Comparison of ENCODE assay signal across 10 mouse cellular contexts in the genomic region with DNA sequence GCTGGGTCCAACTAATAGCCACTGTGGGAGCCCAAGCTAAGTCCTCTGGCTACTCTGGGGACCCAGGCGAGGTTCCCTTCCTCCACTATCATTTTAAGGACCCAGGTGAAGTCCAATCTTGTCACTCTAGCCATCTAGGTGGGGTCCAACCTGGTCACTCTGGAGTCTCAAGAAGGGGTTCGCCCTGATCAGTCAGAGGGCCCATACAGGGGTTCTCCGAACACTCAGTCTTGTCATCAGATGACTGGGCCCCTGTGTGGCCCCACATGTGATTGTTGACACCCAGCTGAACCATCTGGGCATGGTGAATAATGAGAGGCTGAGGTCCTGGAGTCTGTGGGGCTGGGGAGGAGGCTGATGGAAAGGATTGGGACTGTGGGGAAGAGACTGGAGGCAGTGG. TPM values are rescaled to one million over a fixed set of nuclear protein-coding genes. Genes with fewer than 3 reads are reported as not detected.
DNase-seq lines count a peak whose midpoint lies in the region; ATAC-seq lines count a peak whose summit lies in the region.
"Had no signal": no experiment of that assay in that cellular context is flagged by ENCODE, and none has a peak within 500 bp of the region (broad histone marks: within the 10 kb centered on the region; RNA-seq: fewer than 3 reads in every experiment).

No protein-coding gene starts in this region.

- H3K4me1 ChIP-seq in kidney, embryonic 14.5 days (ENCODE audit: control insufficient read depth, insufficient read depth, low read length), result no peaks in the 10 kb centered on the region
- peaks cover 7% of the 10 kb centered on the region for H3K4me1 ChIP-seq in embryonic facial prominence, embryonic 10.5 days
- no peaks in the 10 kb centered on the region; the same call in 1 of the 2 replicates for H3K4me1 ChIP-seq in hindbrain, embryonic 14.5 days (replicated peaks; ENCODE audit: control insufficient read depth, insufficient read depth, low read length)
- peaks cover 7% of the 10 kb centered on the region; the same call in 1 of the 2 replicates for H3K4me1 ChIP-seq in midbrain, embryonic 14.5 days (ENCODE audit: control insufficient read depth, insufficient read depth, low read length)

- peak overlapping the region; percentile 38; the same call in 1 of the 2 replicates for H3K4me3 ChIP-seq in kidney, embryonic 14.5 days (ENCODE audit: low read length)
- peak overlapping the region; percentile 58 for H3K4me3 ChIP-seq in embryonic facial prominence, embryonic 10.5 days
- H3K4me3 ChIP-seq in hindbrain, embryonic 14.5 days (replicated peaks; ENCODE audit: low read length), result peak overlapping the region; percentile 29
- H3K4me3 ChIP-seq in midbrain, embryonic 14.5 days (replicated peaks; ENCODE audit: low read depth, low read length), result peak overlapping the region; percentile 41

- peaks cover 13% of the 10 kb centered on the region; the same call in 1 of the 2 replicates for H3K36me3 ChIP-seq in kidney, embryonic 14.5 days (ENCODE audit: control insufficient read depth, insufficient read depth, low read length)
- H3K36me3 ChIP-seq in embryonic facial prominence, embryonic 10.5 days (replicated peaks), result peaks cover 31% of the 10 kb centered on the region
- peaks cover 8% of the 10 kb centered on the region for H3K36me3 ChIP-seq in hindbrain, embryonic 14.5 days (replicated peaks; ENCODE audit: control insufficient read depth, insufficient read depth)
- H3K36me3 ChIP-seq in midbrain, embryonic 14.5 days (ENCODE audit: control insufficient read depth, insufficient read depth, low read length), result peaks cover 7% of the 10 kb centered on the region

- H3K4me2 ChIP-seq in kidney, embryonic 14.5 days (replicated peaks; ENCODE audit: low read depth, low read length), result peak overlapping the region; percentile 67
- H3K4me2 ChIP-seq in hindbrain, embryonic 14.5 days (replicated peaks), result peak overlapping the region; percentile 56
- H3K4me2 ChIP-seq in midbrain, embryonic 14.5 days (ENCODE audit: low read length), result peak overlapping the region; percentile 83

- no peaks in the 10 kb centered on the region for H3K9me3 ChIP-seq in kidney, embryonic 14.5 days (ENCODE audit: control insufficient read depth, low read length)
- no peaks in the 10 kb centered on the region for H3K9me3 ChIP-seq in embryonic facial prominence, embryonic 10.5 days
- H3K9me3 ChIP-seq in hindbrain, embryonic 14.5 days (ENCODE audit: control insufficient read depth, low read length), result no peaks in the 10 kb centered on the region
- no peaks in the 10 kb centered on the region for H3K9me3 ChIP-seq in midbrain, embryonic 14.5 days (ENCODE audit: control insufficient read depth, low read length)
- H3K9me3 ChIP-seq: G1E had no signal

- ATAC-seq in kidney, embryonic 14.5 days (ENCODE audit: low FRiP score, low TSS enrichment), result peak; percentile 1; the same call in 1 of the 2 replicates
- peak; percentile 38; the same call in 1 of the 2 replicates for ATAC-seq in hindbrain, embryonic 14.5 days (ENCODE audit: low FRiP score)
- ATAC-seq in midbrain, embryonic 14.5 days (ENCODE audit: low FRiP score, low TSS enrichment), result peak; percentile 12; the same call in 1 of the 2 replicates

- H3K27me3 ChIP-seq in kidney, embryonic 14.5 days (ENCODE audit: control insufficient read depth, insufficient read depth, low read length), result no peaks in the 10 kb centered on the region
- H3K27me3 ChIP-seq in embryonic facial prominence, embryonic 10.5 days (replicated peaks; ENCODE audit: low read depth, poor library complexity, severe bottlenecking), result no peaks in the 10 kb centered on the region
- no peaks in the 10 kb centered on the region for H3K27me3 ChIP-seq in hindbrain, embryonic 14.5 days (ENCODE audit: control insufficient read depth, insufficient read depth, low read length)
- H3K27me3 ChIP-seq in midbrain, embryonic 14.5 days (ENCODE audit: control insufficient read depth, insufficient read depth, low read length), result no peaks in the 10 kb centered on the region

- 77% methylated on average over 3 of the region's 3 CpGs for WGBS in kidney, embryonic 14.5 days
- 76% methylated on average over 3 of the region's 3 CpGs for WGBS in embryonic facial prominence, embryonic 10.5 days
- 67% methylated on average over 3 of the region's 3 CpGs for WGBS in hindbrain, embryonic 14.5 days
- WGBS in midbrain, embryonic 14.5 days, result 76% methylated on average over 3 of the region's 3 CpGs

- H3K9ac ChIP-seq in kidney, embryonic 14.5 days (ENCODE audit: low read depth, low read length), result peak overlapping the region; percentile 59; the same call in 1 of the 2 replicates
- peak overlapping the region; percentile 49 for H3K9ac ChIP-seq in hindbrain, embryonic 14.5 days
- H3K9ac ChIP-seq in midbrain, embryonic 14.5 days (replicated peaks; ENCODE audit: low read length), result no peak overlapping the region; the same call in 1 of the 2 replicates

- DNase-seq in kidney, adult 18-20 months, result no peak
- no peak for DNase-seq in embryonic facial prominence, embryonic 10.5 days (ENCODE audit: low spot score)
- DNase-seq in hindbrain, embryonic 14.5 days (ENCODE audit: low spot score), result no peak
- DNase-seq in midbrain, embryonic 14.5 days, result no peak
- DNase-seq in urinary bladder, postnatal 14 days (ENCODE audit: low spot score), result no peak
- DNase-seq in layer of hippocampus, adult 18-20 months (ENCODE audit: low spot score in 2 of 2), result no peak
- DNase-seq in cerebellum, postnatal 10 days, result no peak

- 0 out of 2 replicates have a peak overlapping the region, but pooled peaks have one; percentile 73 for H3K27ac ChIP-seq in kidney, embryonic 14.5 days (ENCODE audit: low read depth, low read length)
- peak overlapping the region; percentile 81 for H3K27ac ChIP-seq in embryonic facial prominence, embryonic 10.5 days (replicated peaks)
- H3K27ac ChIP-seq in hindbrain, embryonic 14.5 days, result peak overlapping the region; percentile 70
- H3K27ac ChIP-seq in midbrain, embryonic 14.5 days (replicated peaks; ENCODE audit: low read depth, low read length), result peak overlapping the region; percentile 71

RNA-seq across cellular contexts. Expression of gene Ticam1, which starts 6.8 kb away (rescaled TPM):
- polyA plus RNA-seq in kidney, embryonic 14.5 days (2014; fragmentation: Nextera tagmentation; extraction: Ambion mirVana), result 4.1 and 7.2 TPM in 2 replicates
- 3.2 and 3.7 TPM in 2 replicates for polyA plus RNA-seq in embryonic facial prominence, embryonic 10.5 days (2016; fragmentation: Nextera tagmentation; extraction: Ambion mirVana)
- polyA plus RNA-seq in hindbrain, embryonic 14.5 days (2014; fragmentation: Nextera tagmentation; extraction: Ambion mirVana), result 1.4 and 1.5 TPM in 2 replicates
- 0.78 and 1.6 TPM in 2 replicates for polyA plus RNA-seq in midbrain, embryonic 14.5 days (2014; fragmentation: Nextera tagmentation; extraction: Ambion mirVana)
- total RNA-seq in layer of hippocampus, adult 18-20 months (2021), result 1 to 10 TPM; 7.9 to 8.2 TPM

RNA-seq across cellular contexts. Expression of gene Fem1a, which starts 13.1 kb away (rescaled TPM):
- 10.5 and 14.3 TPM in 2 replicates for polyA plus RNA-seq in kidney, embryonic 14.5 days (2014; fragmentation: Nextera tagmentation; extraction: Ambion mirVana)
- polyA plus RNA-seq in embryonic facial prominence, embryonic 10.5 days (2016; fragmentation: Nextera tagmentation; extraction: Ambion mirVana), result 12.5 and 13.2 TPM in 2 replicates
- 21.0 and 21.8 TPM in 2 replicates for polyA plus RNA-seq in hindbrain, embryonic 14.5 days (2014; fragmentation: Nextera tagmentation; extraction: Ambion mirVana)
- polyA plus RNA-seq in midbrain, embryonic 14.5 days (2014; fragmentation: Nextera tagmentation; extraction: Ambion mirVana), result 16.9 and 21.4 TPM in 2 replicates
- total RNA-seq in layer of hippocampus, adult 18-20 months (2021), result 10 to 100 TPM; 35.3 TPM

RNA-seq across cellular contexts. Expression of gene Plin3, which starts 22.9 kb away (rescaled TPM):
- polyA plus RNA-seq in kidney, embryonic 14.5 days (2014; fragmentation: Nextera tagmentation; extraction: Ambion mirVana), result 65.2 and 68.7 TPM in 2 replicates
- polyA plus RNA-seq in embryonic facial prominence, embryonic 10.5 days (2016; fragmentation: Nextera tagmentation; extraction: Ambion mirVana), result 67.7 and 72.2 TPM in 2 replicates
- 13.9 and 16.4 TPM in 2 replicates for polyA plus RNA-seq in hindbrain, embryonic 14.5 days (2014; fragmentation: Nextera tagmentation; extraction: Ambion mirVana)
- 6.4 and 11.6 TPM in 2 replicates for polyA plus RNA-seq in midbrain, embryonic 14.5 days (2014; fragmentation: Nextera tagmentation; extraction: Ambion mirVana)
- total RNA-seq in layer of hippocampus, adult 18-20 months (2021), result 10 to 100 TPM; 19.1 to 21.8 TPM

RNA-seq across cellular contexts. Expression of gene Arrdc5, which starts 30.3 kb away (rescaled TPM):
- polyA plus RNA-seq in kidney, embryonic 14.5 days (2014; fragmentation: Nextera tagmentation; extraction: Ambion mirVana), result not detected in 2 replicates
- polyA plus RNA-seq in embryonic facial prominence, embryonic 10.5 days (2016; fragmentation: Nextera tagmentation; extraction: Ambion mirVana), result not detected in 2 replicates
- polyA plus RNA-seq in hindbrain, embryonic 14.5 days (2014; fragmentation: Nextera tagmentation; extraction: Ambion mirVana), result not detected in 2 replicates
- polyA plus RNA-seq in midbrain, embryonic 14.5 days (2014; fragmentation: Nextera tagmentation; extraction: Ambion mirVana), result not detected in 2 replicates
- not detected for total RNA-seq in layer of hippocampus, adult 18-20 months (2021)
- total RNA-seq: G1E; neutrophil, adult 5-6 weeks had no signal
- polyA plus RNA-seq: G1E had no signal

RNA-seq across cellular contexts. Expression of gene Uhrf1, which starts 33.4 kb away (rescaled TPM):
- polyA plus RNA-seq in kidney, embryonic 14.5 days (2014; fragmentation: Nextera tagmentation; extraction: Ambion mirVana), result 104 and 143 TPM in 2 replicates
- polyA plus RNA-seq in embryonic facial prominence, embryonic 10.5 days (2016; fragmentation: Nextera tagmentation; extraction: Ambion mirVana), result 279 and 301 TPM in 2 replicates
- polyA plus RNA-seq in hindbrain, embryonic 14.5 days (2014; fragmentation: Nextera tagmentation; extraction: Ambion mirVana), result 14.1 and 15.9 TPM in 2 replicates
- 11.3 and 21.5 TPM in 2 replicates for polyA plus RNA-seq in midbrain, embryonic 14.5 days (2014; fragmentation: Nextera tagmentation; extraction: Ambion mirVana)
- under 1 TPM; 0.48 to 0.50 TPM for total RNA-seq in layer of hippocampus, adult 18-20 months (2021)
